Mouse (Mus musculus) stomach, embryonic 15.5 days (tissue): ENCODE measurements around the gene Enpp1. TPM values are rescaled to one million over a fixed set of nuclear protein-coding genes. Genes with fewer than 3 reads are reported as not detected.
A peak's percentile ranks its signal among the peaks of the same experiment; 100 is the strongest.

Experiments used
- ATAC-seq: fragments of 200-750 bp; cut with Nextera tagmentation; 2 replicates; pipeline ENCODE4 v1.8.0; 2017; ENCODE audit warnings: low read depth, moderate number of reproducible peaks, moderate TSS enrichment; ENCODE audit not compliant: insufficient read depth, low FRiP score
- H3K27ac ChIP-seq: fragments of 300-500 bp; sonication (generic); 2 replicates; pipeline ENCODE4 v1.5.1; 2015; ENCODE audit warnings: mild to moderate bottlenecking, inconsistent platforms
- H3K27me3 ChIP-seq: fragments of 300-500 bp; sonication (generic); replicated peaks from 2 replicates; pipeline ENCODE4 v1.6.1; 2015; ENCODE audit warnings: inconsistent platforms
- H3K36me3 ChIP-seq: fragments of 300-500 bp; sonication (generic); 2 replicates; pipeline ENCODE4 v1.6.1; 2015; ENCODE audit warnings: inconsistent platforms
- H3K4me1 ChIP-seq: fragments of 300-500 bp; sonication (generic); 2 replicates; pipeline ENCODE4 v1.6.1; 2015; ENCODE audit warnings: inconsistent platforms
- H3K4me2 ChIP-seq: fragments of 300-500 bp; sonication (generic); 2 replicates; pipeline ENCODE4 v1.6.1; 2015; ENCODE audit warnings: mild to moderate bottlenecking, inconsistent platforms
- H3K4me3 ChIP-seq: fragments of 300-500 bp; sonication (generic); replicated peaks from 2 replicates; pipeline ENCODE4 v1.5.1; 2015; ENCODE audit warnings: inconsistent platforms
- H3K9ac ChIP-seq: fragments of 300-500 bp; sonication (generic); 2 replicates; pipeline ENCODE4 v1.6.1; 2015; ENCODE audit warnings: inconsistent platforms
- H3K9me3 ChIP-seq: fragments of 300-500 bp; sonication (generic); 2 replicates; pipeline ENCODE4 v1.6.1; 2016; ENCODE audit warnings: inconsistent platforms
- WGBS: fragments of 180-500 bp; shearing (Covaris S2); methylation state at CpG from one replicate; pipeline ENCODE4 v1.1.7; 2015; 5-methylcytosine and 5-hydroxymethylcytosine counted together
- polyA plus RNA-seq: library from polyadenylated mRNA; unstranded; fragments of >200 nt; fragmentation: Nextera tagmentation; extraction: Ambion mirVana; gene quantifications from 2 replicates; pipeline ENCODE4 v1.2.1, GENCODE M21; 2015

Enpp1 gene
- polyA plus RNA-seq: 6.1 and 6.8 TPM in 2 replicates

- WGBS: under 1% methylated on average over 74 of the region's 79 CpGs
- H3K4me2 ChIP-seq: peak within 1 kb of the TSS; percentile 98
- H3K27me3 ChIP-seq: no peaks in the 10 kb centered on the region
- peak within 1 kb of the TSS; percentile 66 for H3K4me3 ChIP-seq
- no peak within 1 kb of the TSS for H3K27ac ChIP-seq
- no peaks in the 10 kb centered on the region for H3K4me1 ChIP-seq
- H3K36me3 ChIP-seq: no peaks in the 10 kb centered on the region
- peak within 1 kb of the TSS; percentile 47 for H3K9ac ChIP-seq
- no peaks in the 10 kb centered on the region for H3K9me3 ChIP-seq
- ATAC-seq: peak; percentile 81
These were observed at the start of gene Enpp1 for GRCm38 (mm10) chr10:24711480-24712366. Gene Enpp1 (minus strand): TSS chr10:24712159.

DNA sequence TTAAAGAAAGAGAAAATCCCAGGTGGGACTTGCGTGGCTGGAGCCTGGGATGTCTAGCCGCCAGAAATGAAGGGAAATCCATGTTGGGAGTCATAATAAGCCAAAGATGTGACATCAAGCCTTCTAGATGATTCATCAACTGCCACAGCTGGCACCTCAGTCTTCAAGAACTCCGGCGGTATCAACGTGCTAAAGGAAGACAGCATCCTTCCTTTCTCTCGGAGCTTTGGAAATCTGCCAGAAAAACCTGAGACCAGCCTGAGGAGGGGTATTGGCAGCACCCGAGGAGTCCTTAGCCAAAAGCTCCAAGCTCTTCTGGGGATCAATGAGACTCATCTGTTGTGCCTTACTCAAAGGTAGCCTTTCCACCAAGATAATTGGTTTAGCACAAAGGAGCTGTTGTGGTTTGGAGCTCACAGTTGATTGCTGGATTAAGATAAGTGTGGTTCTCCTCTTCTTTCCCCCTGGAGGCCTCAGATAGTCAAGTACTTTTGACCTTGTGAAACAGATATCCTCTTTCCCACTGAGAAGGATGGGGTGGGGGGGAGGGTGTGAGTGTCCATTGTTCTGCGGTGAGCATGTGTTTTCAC is 46.5 kb upstream of the Enpp1 start:
- Histone ChIP-seq H3K36me3 (no peaks in the 10 kb centered on the region), H3K4me3 (no peak overlapping the region), H3K9ac (no peak overlapping the region), H3K9me3 (no peaks in the 10 kb centered on the region), H3K27me3 (no peaks in the 10 kb centered on the region), H3K4me1 (0 out of 2 replicates have a peak, but pooled peaks cover 3% of the 10 kb centered on the region), H3K4me2 (no peak overlapping the region), H3K27ac (no peak overlapping the region)
- no peak for ATAC-seq
- 56% methylated on average over 8 of the region's 8 CpGs for WGBS

GRCm38 (mm10) chr10:24754874-24755540 is 43.0 kb upstream of the Enpp1 start:
- H3K36me3 ChIP-seq: no peaks in the 10 kb centered on the region
- no peak overlapping the region for H3K4me2 ChIP-seq
- no peak overlapping the region for H3K9ac ChIP-seq
- H3K4me3 ChIP-seq: no peak overlapping the region
- H3K4me1 ChIP-seq: 0 out of 2 replicates have a peak, but pooled peaks cover 3% of the 10 kb centered on the region
- ATAC-seq: no peak
- no peak overlapping the region for H3K27ac ChIP-seq
- no peaks in the 10 kb centered on the region for H3K27me3 ChIP-seq
- no peaks in the 10 kb centered on the region for H3K9me3 ChIP-seq
- WGBS: 72% methylated on average over 9 of the region's 9 CpGs

GRCm38 (mm10) chr10:24754251-24754835 is 42.4 kb upstream of the Enpp1 start:
- peak; percentile 66 for ATAC-seq
- 40% methylated on average over 11 of the region's 11 CpGs for WGBS
- Histone ChIP-seq H3K36me3 (no peaks in the 10 kb centered on the region), H3K4me3 (peak overlapping the region; percentile 34), H3K9ac (no peak overlapping the region), H3K27me3 (no peaks in the 10 kb centered on the region), H3K4me1 (0 out of 2 replicates have a peak, but pooled peaks cover 3% of the 10 kb centered on the region), H3K4me2 (peak overlapping the region; percentile 43), H3K27ac (peak overlapping the region; percentile 72), H3K9me3 (no peaks in the 10 kb centered on the region)

DNA sequence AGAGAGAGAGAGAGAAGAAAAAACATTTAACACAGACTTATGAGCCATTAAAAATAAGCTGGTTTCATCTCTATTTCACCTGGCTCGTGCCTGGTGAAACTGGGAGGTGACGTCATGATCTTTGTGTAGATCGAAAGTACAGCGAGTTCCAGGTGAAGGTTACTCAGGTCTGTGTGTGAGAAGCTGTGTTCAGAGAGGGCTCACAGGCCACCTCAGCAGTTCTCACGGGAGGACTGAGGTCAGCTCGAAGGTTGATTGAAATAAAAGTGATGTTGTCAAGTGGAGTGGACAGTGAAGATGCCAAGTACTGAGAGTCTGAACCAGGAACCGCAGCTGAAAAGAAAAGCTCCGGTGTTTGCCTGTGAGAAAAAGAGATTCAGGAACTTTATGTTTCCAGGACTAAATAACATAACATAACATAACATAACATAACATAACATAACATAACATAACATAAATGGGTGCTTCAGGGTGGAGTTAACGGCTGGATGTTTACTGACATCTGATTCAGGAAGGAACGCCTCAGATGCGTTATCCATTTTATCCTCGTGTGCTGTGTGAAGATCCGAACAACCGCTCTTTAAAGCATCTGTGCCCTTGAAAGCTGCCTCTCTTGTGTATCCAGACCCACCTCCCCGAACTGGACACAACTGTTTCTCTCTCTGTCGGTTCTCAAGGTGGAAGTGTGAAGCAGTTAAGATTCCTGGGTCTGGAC is 41.7 kb upstream of the Enpp1 start:
- H3K9me3 ChIP-seq: no peaks in the 10 kb centered on the region
- no peaks in the 10 kb centered on the region for H3K27me3 ChIP-seq
- peak overlapping the region; percentile 43 for H3K4me2 ChIP-seq
- H3K4me3 ChIP-seq: peak overlapping the region; percentile 34
- 54% methylated on average over 16 of the region's 16 CpGs for WGBS
- peak overlapping the region; percentile 72 for H3K27ac ChIP-seq
- H3K4me1 ChIP-seq: 0 out of 2 replicates have a peak, but pooled peaks cover 3% of the 10 kb centered on the region
- no peaks in the 10 kb centered on the region for H3K36me3 ChIP-seq
- 0 out of 2 replicates have a peak, but pooled peaks have one; percentile 22 for ATAC-seq
- no peak overlapping the region for H3K9ac ChIP-seq

GRCm38 (mm10) chr10:24742950-24743487 is 31.1 kb upstream of the Enpp1 start:
- Histone ChIP-seq H3K36me3 (no peaks in the 10 kb centered on the region), H3K9me3 (no peaks in the 10 kb centered on the region), H3K4me3 (no peak overlapping the region), H3K9ac (no peak overlapping the region), H3K27ac (no peak overlapping the region), H3K4me1 (no peaks in the 10 kb centered on the region), H3K4me2 (no peak overlapping the region), H3K27me3 (no peaks in the 10 kb centered on the region)
- 67% methylated on average over 13 of the region's 13 CpGs for WGBS
- ATAC-seq: no peak

GRCm38 (mm10) chr10:24741229-24742198 is 29.6 kb upstream of the Enpp1 start:
- no peaks in the 10 kb centered on the region for H3K36me3 ChIP-seq
- H3K4me1 ChIP-seq: no peaks in the 10 kb centered on the region
- 37% methylated on average over 7 of the region's 7 CpGs for WGBS
- H3K4me2 ChIP-seq: no peak overlapping the region
- H3K9ac ChIP-seq: no peak overlapping the region
- H3K27me3 ChIP-seq: no peaks in the 10 kb centered on the region
- H3K27ac ChIP-seq: no peak overlapping the region
- H3K4me3 ChIP-seq: no peak overlapping the region
- no peak for ATAC-seq
- H3K9me3 ChIP-seq: no peaks in the 10 kb centered on the region

DNA sequence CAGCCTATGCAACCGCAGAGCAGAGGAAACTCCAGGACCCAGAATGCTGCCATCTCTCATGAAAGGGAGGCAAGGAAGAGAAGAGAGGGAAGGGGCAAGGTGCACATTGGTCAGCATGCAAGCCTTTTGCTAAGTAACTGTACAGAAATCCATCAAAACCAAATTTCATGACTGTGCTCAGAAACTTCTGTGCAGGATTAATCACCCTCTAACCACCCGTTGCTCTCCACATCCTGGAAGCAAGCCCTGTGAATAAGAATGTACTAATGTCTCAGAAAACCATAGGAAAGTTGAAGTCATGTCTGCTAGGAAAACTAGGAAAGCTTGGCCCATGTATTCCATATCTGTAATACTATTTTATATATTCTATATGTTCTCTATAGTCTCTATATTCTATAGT is 27.2 kb upstream of the Enpp1 start:
- H3K9ac ChIP-seq: no peak overlapping the region
- no peak overlapping the region for H3K27ac ChIP-seq
- H3K36me3 ChIP-seq: no peaks in the 10 kb centered on the region
- H3K27me3 ChIP-seq: no peaks in the 10 kb centered on the region
- WGBS: 78% methylated on average over 2 of the region's 2 CpGs
- H3K4me1 ChIP-seq: no peaks in the 10 kb centered on the region
- no peak overlapping the region for H3K4me3 ChIP-seq
- no peak for ATAC-seq
- no peak overlapping the region for H3K4me2 ChIP-seq
- H3K9me3 ChIP-seq: no peaks in the 10 kb centered on the region

- Histone ChIP-seq H3K36me3 (no peaks in the 10 kb centered on the region), H3K4me2 (no peak overlapping the region), H3K27me3 (no peaks in the 10 kb centered on the region), H3K9ac (no peak overlapping the region), H3K27ac (no peak overlapping the region), H3K4me3 (no peak overlapping the region), H3K9me3 (no peaks in the 10 kb centered on the region), H3K4me1 (no peaks in the 10 kb centered on the region)
- ATAC-seq: no peak
- 75% methylated on average over 2 of the region's 2 CpGs for WGBS
These were observed 26.5 kb upstream of the Enpp1 start for GRCm38 (mm10) chr10:24738456-24738855.

- peaks cover 6% of the 10 kb centered on the region; the same call in 1 of the 2 replicates for H3K4me1 ChIP-seq
- no peak overlapping the region for H3K4me2 ChIP-seq
- ATAC-seq: no peak
These were observed 23.2 kb upstream of the Enpp1 start for GRCm38 (mm10) chr10:24735027-24735777.

More at GRCm38 (mm10) chr10:24735027-24735777, 23.2 kb upstream of the Enpp1 start:
- Histone ChIP-seq H3K4me3 (no peak overlapping the region), H3K9me3 (no peaks in the 10 kb centered on the region), H3K27me3 (no peaks in the 10 kb centered on the region), H3K36me3 (no peaks in the 10 kb centered on the region), H3K27ac (no peak overlapping the region), H3K9ac (no peak overlapping the region)
- 80% methylated on average over 5 of the region's 5 CpGs for WGBS
